Mouse (Mus musculus) hindbrain, embryonic 11.5 days (tissue): ENCODE data around the gene Rassf3. TPM values are rescaled to one million over a fixed set of nuclear protein-coding genes. Genes with fewer than 3 reads are reported as not detected.

ENCODE experiments used
- ATAC-seq: fragments of 200-750 bp; cut with Nextera tagmentation; 2 replicates; pipeline ENCODE4 v1.8.0; 2017; ENCODE audit warnings: mild to moderate bottlenecking, moderate TSS enrichment, moderate library complexity; ENCODE audit not compliant: low FRiP score
- DNase-seq: peaks from one replicate; pipeline ENCODE4 v3.0.0-alpha.2; 2015; ENCODE audit warnings: low spot score
- H3K27ac ChIP-seq: fragments of 300-500 bp; sonication (generic); 2 replicates; pipeline ENCODE4 v1.5.1; 2014; ENCODE audit warnings: mild to moderate bottlenecking, low read depth, low read length
- H3K27me3 ChIP-seq: fragments of 300-500 bp; sonication (generic); 2 replicates; pipeline ENCODE4 v1.6.1; 2014; ENCODE audit warnings: mild to moderate bottlenecking, low read length, moderate library complexity, mixed read lengths; ENCODE audit not compliant: control insufficient read depth, insufficient read depth
- H3K36me3 ChIP-seq: fragments of 300-500 bp; sonication (generic); 2 replicates; pipeline ENCODE4 v1.6.1; 2014; ENCODE audit warnings: mild to moderate bottlenecking, low read length, moderate library complexity, mixed read lengths; ENCODE audit not compliant: control insufficient read depth, insufficient read depth
- H3K4me1 ChIP-seq: fragments of 300-500 bp; sonication (generic); replicated peaks from 2 replicates; pipeline ENCODE4 v1.6.1; 2014; ENCODE audit warnings: low read length, mixed read lengths; ENCODE audit not compliant: control insufficient read depth, insufficient read depth
- H3K4me2 ChIP-seq: fragments of 300-500 bp; sonication (generic); replicated peaks from 2 replicates; pipeline ENCODE4 v1.6.1; 2014; ENCODE audit warnings: mild to moderate bottlenecking, low read depth, low read length
- H3K4me3 ChIP-seq: fragments of 300-500 bp; sonication (generic); 2 replicates; pipeline ENCODE4 v1.5.1; 2014; ENCODE audit warnings: low read depth, low read length
- H3K9ac ChIP-seq: fragments of 300-500 bp; sonication (generic); 2 replicates; pipeline ENCODE4 v1.6.1; 2014; ENCODE audit warnings: low read depth, low read length
- H3K9me3 ChIP-seq: fragments of 300-500 bp; sonication (generic); 2 replicates; pipeline ENCODE4 v1.6.1; 2016; ENCODE audit warnings: low read length; ENCODE audit not compliant: control insufficient read depth
- WGBS: fragments of 180-500 bp; shearing (Covaris S2); extraction: QIAGEN DNeasy Blood & Tissue Kit; methylation state at CpG from one replicate; pipeline ENCODE4 v1.1.7; 2014; 5-methylcytosine and 5-hydroxymethylcytosine counted together
- polyA plus RNA-seq: library from polyadenylated mRNA; unstranded; fragments of >200 nt; fragmentation: Nextera tagmentation; extraction: Ambion mirVana; gene quantifications from 2 replicates; pipeline ENCODE4 v1.2.1, GENCODE M21; 2014

Gene Rassf3
- polyA plus RNA-seq, 1 experiment from 2014 or later = 7.0 TPM

- Histone ChIP-seq H3K4me2 (no peak overlapping the region), H3K4me3 (no peak overlapping the region), H3K27me3 (no peaks in the 10 kb centered on the region), H3K36me3 (no peaks in the 10 kb centered on the region), H3K4me1 (no peaks in the 10 kb centered on the region; the same call in none of the 2 replicates), H3K27ac (no peak overlapping the region), H3K9ac (no peak overlapping the region), H3K9me3 (no peaks in the 10 kb centered on the region)
- 44% methylated on average over 16 of the region's 16 CpGs for WGBS
- ATAC-seq = no peak
- no peak for DNase-seq
Measured at GRCm38 (mm10) chr10:121432635-121433280, 43.4 kb downstream of the Rassf3 start.

- WGBS = 68% methylated on average over 12 of the region's 12 CpGs
- Histone ChIP-seq H3K36me3 (no peaks in the 10 kb centered on the region), H3K9ac (no peak overlapping the region), H3K4me3 (no peak overlapping the region), H3K27me3 (no peaks in the 10 kb centered on the region), H3K9me3 (no peaks in the 10 kb centered on the region), H3K27ac (no peak overlapping the region), H3K4me1 (no peaks in the 10 kb centered on the region; the same call in none of the 2 replicates), H3K4me2 (no peak overlapping the region)
- ATAC-seq = no peak
- DNase-seq = no peak
Measured at GRCm38 (mm10) chr10:121432041-121432634, 44.0 kb downstream of the Rassf3 start.

GRCm38 (mm10) chr10:121430764-121431540 lies 45.2 kb downstream of the Rassf3 start:
- ATAC-seq (no peak), DNase-seq (no peak)
- Histone ChIP-seq H3K4me1 (no peaks in the 10 kb centered on the region; the same call in 1 of the 2 replicates), H3K36me3 (no peaks in the 10 kb centered on the region), H3K4me2 (no peak overlapping the region), H3K27me3 (no peaks in the 10 kb centered on the region), H3K9me3 (no peaks in the 10 kb centered on the region), H3K4me3 (no peak overlapping the region), H3K9ac (no peak overlapping the region), H3K27ac (no peak overlapping the region)
- 78% methylated on average over 15 of the region's 15 CpGs for WGBS

GRCm38 (mm10) chr10:121429981-121430682 lies 46.0 kb downstream of the Rassf3 start:
- WGBS = 35% methylated on average over 14 of the region's 14 CpGs
- Histone ChIP-seq H3K36me3 (no peaks in the 10 kb centered on the region), H3K4me3 (no peak overlapping the region), H3K4me1 (no peaks in the 10 kb centered on the region; the same call in 1 of the 2 replicates), H3K9ac (no peak overlapping the region), H3K27me3 (no peaks in the 10 kb centered on the region), H3K9me3 (no peaks in the 10 kb centered on the region), H3K27ac (no peak overlapping the region), H3K4me2 (no peak overlapping the region)
- ATAC-seq (0 out of 2 replicates have a peak, but pooled peaks have one; percentile 13), DNase-seq (no peak)

GRCm38 (mm10) chr10:121429581-121429980 lies 46.6 kb downstream of the Rassf3 start:
- Histone ChIP-seq H3K4me1 (no peaks in the 10 kb centered on the region; the same call in 1 of the 2 replicates), H3K4me3 (no peak overlapping the region), H3K9ac (no peak overlapping the region), H3K36me3 (no peaks in the 10 kb centered on the region), H3K9me3 (no peaks in the 10 kb centered on the region), H3K27me3 (no peaks in the 10 kb centered on the region), H3K4me2 (no peak overlapping the region), H3K27ac (no peak overlapping the region)
- no peak for ATAC-seq
- DNase-seq = no peak
- 64% methylated on average over 8 of the region's 8 CpGs for WGBS

- Histone ChIP-seq H3K9ac (no peak overlapping the region), H3K4me1 (no peaks in the 10 kb centered on the region; the same call in 1 of the 2 replicates), H3K27me3 (no peaks in the 10 kb centered on the region), H3K4me2 (no peak overlapping the region), H3K36me3 (no peaks in the 10 kb centered on the region), H3K27ac (no peak overlapping the region), H3K4me3 (no peak overlapping the region), H3K9me3 (no peaks in the 10 kb centered on the region)
- WGBS = 43% methylated on average over 2 of the region's 2 CpGs
- peak; percentile 25 for DNase-seq
- ATAC-seq = no peak
Measured at GRCm38 (mm10) chr10:121429089-121429488, 47.1 kb downstream of the Rassf3 start.

- Histone ChIP-seq H3K4me1 (peaks cover 3% of the 10 kb centered on the region), H3K4me2 (no peak overlapping the region), H3K27me3 (no peaks in the 10 kb centered on the region), H3K9me3 (no peaks in the 10 kb centered on the region), H3K4me3 (no peak overlapping the region), H3K9ac (no peak overlapping the region), H3K27ac (no peak overlapping the region), H3K36me3 (no peaks in the 10 kb centered on the region)
- no peak for DNase-seq
- no peak for ATAC-seq
- WGBS = 86% methylated on average over 15 of the region's 15 CpGs
Measured at GRCm38 (mm10) chr10:121428011-121428711, 48.0 kb downstream of the Rassf3 start.

- H3K27me3 ChIP-seq = no peaks in the 10 kb centered on the region
- DNase-seq = peak; percentile 40
- H3K27ac ChIP-seq = no peak overlapping the region
- H3K4me3 ChIP-seq = no peak overlapping the region
- no peaks in the 10 kb centered on the region for H3K36me3 ChIP-seq
- H3K4me2 ChIP-seq = no peak overlapping the region
- H3K9me3 ChIP-seq = no peaks in the 10 kb centered on the region
- WGBS = 53% methylated on average over 5 of the region's 5 CpGs
- H3K4me1 ChIP-seq = peaks cover 3% of the 10 kb centered on the region; the same call in 1 of the 2 replicates
- H3K9ac ChIP-seq = no peak overlapping the region
- no peak for ATAC-seq
Measured at GRCm38 (mm10) chr10:121427136-121427535, 49.0 kb downstream of the Rassf3 start.
